Mouse (Mus musculus) forebrain, postnatal 0 days (tissue): ENCODE data around the gene Pllp. TPM values are rescaled to one million over a fixed set of nuclear protein-coding genes. Genes with fewer than 3 reads are reported as not detected.

Experiments used
- ATAC-seq: fragments of 200-750 bp; cut with Nextera tagmentation; 2 replicates; pipeline ENCODE4 v1.8.0; 2017; ENCODE audit warnings: mild to moderate bottlenecking, moderate library complexity
- DNase-seq: peaks from one replicate; pipeline ENCODE4 v3.0.0-alpha.2; 2015
- H3K27ac ChIP-seq: fragments of 300-500 bp; sonication (generic); 2 replicates; pipeline ENCODE4 v1.5.1; 2014; ENCODE audit warnings: low read depth, mild to moderate bottlenecking, antibody characterized with exemption, low read length, moderate library complexity, mixed read lengths
- H3K27me3 ChIP-seq: fragments of 300-500 bp; sonication (generic); 2 replicates; pipeline ENCODE4 v1.6.1; 2014; ENCODE audit warnings: mild to moderate bottlenecking, low read length, mixed read lengths; ENCODE audit not compliant: insufficient read depth
- H3K36me3 ChIP-seq: fragments of 300-500 bp; sonication (generic); 2 replicates; pipeline ENCODE4 v1.6.1; 2014; ENCODE audit warnings: mild to moderate bottlenecking, moderate library complexity; ENCODE audit not compliant: insufficient read depth
- H3K4me1 ChIP-seq: fragments of 300-500 bp; sonication (generic); 2 replicates; pipeline ENCODE4 v1.6.1; 2014; ENCODE audit warnings: antibody characterized with exemption; ENCODE audit not compliant: insufficient read depth
- H3K4me2 ChIP-seq: fragments of 300-500 bp; sonication (generic); 2 replicates; pipeline ENCODE4 v1.6.1; 2014; ENCODE audit warnings: low read depth, mild to moderate bottlenecking, moderate library complexity
- H3K4me3 ChIP-seq: fragments of 300-500 bp; sonication (generic); 2 replicates; pipeline ENCODE4 v1.5.1; 2014; ENCODE audit warnings: low read depth, low read length, mixed read lengths
- H3K9ac ChIP-seq: fragments of 300-500 bp; sonication (generic); 2 replicates; pipeline ENCODE4 v1.6.1; 2014; ENCODE audit warnings: mild to moderate bottlenecking
- H3K9me3 ChIP-seq: fragments of 300-500 bp; sonication (generic); 2 replicates; pipeline ENCODE4 v1.6.1; 2016; ENCODE audit warnings: low read length
- CTCF ChIP-seq: sonication (generic); IDR thresholded peaks from 2 replicates; pipeline ENCODE4 v1.5.1; 2016; ENCODE audit warnings: antibody characterized with exemption, control low read depth, low read depth
- WGBS: fragments of 180-500 bp; shearing (Covaris S2); extraction: QIAGEN DNeasy Blood & Tissue Kit; methylation state at CpG from one replicate; pipeline ENCODE4 v1.1.7; 2014; 5-methylcytosine and 5-hydroxymethylcytosine counted together
- polyA plus RNA-seq: library from polyadenylated mRNA; unstranded; fragments of >200 nt; fragmentation: Nextera tagmentation; extraction: Ambion mirVana; gene quantifications from 2 replicates; pipeline ENCODE4 v1.2.1, GENCODE M21; 2015
- total RNA-seq: library from RNA; depleted of rRNA; stranded (reverse); fragments of >200 nt; gene quantifications from 2 replicates; pipeline ENCODE4 v1.2.3, GENCODE M21; 2014; rRNA removed

The Pllp gene
- total RNA-seq (4.6 and 11.6 TPM in 2 replicates), polyA plus RNA-seq (6.8 and 8.6 TPM in 2 replicates)

DNA sequence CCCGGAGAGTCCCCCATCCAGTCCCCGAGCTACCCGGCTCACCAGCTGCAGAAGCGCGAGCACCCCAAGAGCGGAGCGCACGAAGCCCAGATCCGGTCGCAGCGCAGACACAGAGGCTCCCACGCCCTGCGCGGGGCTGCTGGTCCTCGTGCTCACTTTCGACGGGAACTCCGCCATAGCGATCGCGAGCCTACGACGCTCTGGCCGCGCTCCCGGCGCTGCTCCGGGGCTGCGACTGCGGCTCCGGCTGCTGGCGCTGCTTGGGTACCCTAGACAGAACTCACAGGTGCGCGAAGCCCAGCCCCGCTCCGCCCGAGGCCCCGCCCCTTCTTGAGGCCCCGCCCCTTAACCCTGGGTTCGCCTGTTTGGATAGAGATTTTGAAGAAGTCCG lies at the start of gene Pllp:
Pllp (minus strand) TSS at position 285 of the 391 bp plus-strand sequence.
- 2% methylated on average over 41 of the region's 41 CpGs for WGBS
- Histone ChIP-seq H3K4me2 (peak within 1 kb of the TSS; percentile 62), H3K27me3 (peaks cover 26% of the 10 kb centered on the region), H3K36me3 (no peaks in the 10 kb centered on the region), H3K27ac (no peak within 1 kb of the TSS), H3K4me3 (peak within 1 kb of the TSS; percentile 43), H3K4me1 (no peaks in the 10 kb centered on the region; the same call in 1 of the 2 replicates), H3K9me3 (no peaks in the 10 kb centered on the region), H3K9ac (peak within 1 kb of the TSS; percentile 39)
- TF ChIP-seq CTCF: no peak
- ATAC-seq: peak; percentile 72
- DNase-seq: peak; percentile 67

DNA sequence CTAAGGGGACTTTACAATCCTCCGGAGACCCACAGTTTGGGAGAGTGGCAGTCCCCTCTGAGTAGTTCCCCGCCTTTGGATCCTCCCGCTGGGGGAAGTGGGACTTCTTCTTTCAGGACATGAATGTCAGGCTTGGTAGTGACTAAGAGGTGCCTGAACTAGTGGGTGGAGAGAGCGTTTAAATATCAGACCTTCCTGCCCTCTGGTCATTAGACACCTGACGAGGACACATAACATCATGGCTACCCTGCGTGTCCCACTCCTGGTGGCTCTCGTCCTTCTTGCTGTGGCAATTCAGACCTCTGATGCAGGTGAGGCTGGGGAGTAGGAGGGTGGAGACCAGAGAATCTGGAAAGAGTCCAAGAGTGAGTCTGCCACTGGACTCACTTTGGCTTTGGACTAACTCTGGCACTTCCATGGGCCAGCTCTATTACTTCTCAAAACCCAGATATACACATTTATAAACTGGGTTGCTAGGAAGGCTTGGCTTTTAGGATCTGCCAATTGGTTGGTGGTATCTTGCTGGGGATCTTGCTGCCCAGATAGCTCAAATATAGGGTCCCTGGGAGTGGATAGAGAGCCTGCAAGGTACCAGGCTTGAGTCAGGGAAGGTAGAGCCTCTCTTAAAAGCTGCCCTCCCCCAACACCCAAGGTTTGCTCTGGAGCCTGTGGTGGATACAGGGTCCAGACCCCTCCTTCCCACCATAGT lies 49.6 kb upstream of the Pllp start, which contains the start of gene Ccl22:
Ccl22 (plus strand) TSS at position 115 of the 709 bp plus-strand sequence.
- no peak for ATAC-seq
- no peak for TF ChIP-seq CTCF
- WGBS: 89% methylated on average over 7 of the region's 7 CpGs

DNA sequence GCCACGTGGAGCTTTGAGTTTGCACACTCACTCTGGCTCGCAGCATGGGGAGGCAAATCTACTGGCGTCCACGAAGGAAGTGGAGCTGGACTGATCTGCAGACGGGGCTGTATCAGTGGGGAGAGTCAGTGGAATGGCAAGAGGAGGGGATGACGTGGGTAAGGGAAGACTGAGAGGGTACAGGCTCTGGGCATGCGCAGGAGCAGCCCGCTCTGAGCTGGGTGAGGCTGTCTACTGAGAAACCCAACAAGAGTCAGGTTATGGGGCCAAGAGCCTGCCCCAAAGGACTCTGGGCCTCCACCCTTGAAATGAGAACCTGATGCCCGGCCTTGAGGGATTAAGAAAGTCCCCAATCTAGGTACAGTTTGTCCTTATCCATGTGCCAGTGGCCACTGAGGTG lies 48.9 kb upstream of the Pllp start:
- no peak for ATAC-seq
- TF ChIP-seq CTCF: no peak
- WGBS: 82% methylated on average over 9 of the region's 9 CpGs
- H3K4me2 ChIP-seq: no peak overlapping the region
- no peak overlapping the region for H3K27ac ChIP-seq
- no peak for DNase-seq
- no peaks in the 10 kb centered on the region for H3K4me1 ChIP-seq
- no peaks in the 10 kb centered on the region for H3K36me3 ChIP-seq
- H3K4me3 ChIP-seq: no peak overlapping the region
- H3K9ac ChIP-seq: no peak overlapping the region
- no peaks in the 10 kb centered on the region for H3K27me3 ChIP-seq
- no peaks in the 10 kb centered on the region for H3K9me3 ChIP-seq

More for the DNA sequence above, 49.6 kb upstream of the Pllp start, which contains the start of gene Ccl22:
- Histone ChIP-seq H3K9ac (no peak within 1 kb of the TSS), H3K4me2 (no peak within 1 kb of the TSS), H3K27me3 (no peaks in the 10 kb centered on the region), H3K4me1 (no peaks in the 10 kb centered on the region), H3K4me3 (no peak within 1 kb of the TSS), H3K27ac (no peak within 1 kb of the TSS), H3K9me3 (no peaks in the 10 kb centered on the region), H3K36me3 (no peaks in the 10 kb centered on the region)
- DNase-seq: no peak

DNA sequence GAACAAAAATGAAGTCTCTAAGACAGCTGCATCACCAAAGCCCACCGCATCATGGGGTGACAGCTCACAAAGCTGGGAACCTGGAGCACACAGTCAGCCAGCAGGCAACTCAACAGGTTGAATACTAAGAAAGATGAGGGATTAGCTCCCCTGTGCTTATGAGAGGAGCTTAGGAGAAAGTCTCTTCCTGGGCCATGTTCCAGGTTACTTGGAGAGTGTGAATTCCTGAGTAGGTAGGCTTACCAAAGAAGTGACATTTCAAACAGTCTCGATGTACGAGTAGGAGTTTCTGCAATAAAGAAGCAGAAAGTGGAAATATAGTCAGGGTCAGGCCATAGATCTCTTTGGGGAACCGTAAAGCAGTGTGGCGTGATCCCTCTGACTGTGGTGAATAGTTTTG lies 48.4 kb upstream of the Pllp start:
- TF ChIP-seq CTCF: no peak
- no peak for DNase-seq
- no peak overlapping the region for H3K4me3 ChIP-seq
- no peak overlapping the region for H3K27ac ChIP-seq
- H3K27me3 ChIP-seq: no peaks in the 10 kb centered on the region
- no peaks in the 10 kb centered on the region for H3K36me3 ChIP-seq
- no peak overlapping the region for H3K9ac ChIP-seq
- H3K9me3 ChIP-seq: no peaks in the 10 kb centered on the region
- WGBS: 90% methylated on average over 5 of the region's 5 CpGs
- H3K4me2 ChIP-seq: no peak overlapping the region
- ATAC-seq: no peak
- no peaks in the 10 kb centered on the region for H3K4me1 ChIP-seq

DNA sequence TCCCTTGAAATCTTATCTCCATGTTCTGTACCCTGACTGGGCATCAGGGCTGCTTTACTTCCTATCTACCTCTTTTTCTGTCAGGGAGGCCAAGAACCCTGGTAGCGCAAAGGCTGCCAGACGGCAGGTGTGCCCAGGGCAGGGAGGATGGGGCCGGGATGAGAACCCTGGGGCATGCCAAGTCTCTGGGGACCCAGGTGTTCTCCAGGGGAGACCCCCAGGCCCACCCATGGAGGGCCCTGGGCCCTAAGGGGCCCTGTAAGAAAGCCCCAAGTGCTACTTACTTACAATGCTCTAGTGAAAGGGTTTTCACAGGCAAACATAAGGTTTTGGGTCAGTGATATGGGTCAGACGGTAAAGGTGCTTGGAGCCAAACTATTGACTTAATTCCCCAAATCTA lies 45.6 kb upstream of the Pllp start:
- Histone ChIP-seq H3K36me3 (no peaks in the 10 kb centered on the region), H3K27me3 (no peaks in the 10 kb centered on the region), H3K4me3 (no peak overlapping the region), H3K9ac (no peak overlapping the region), H3K4me1 (no peaks in the 10 kb centered on the region), H3K27ac (no peak overlapping the region), H3K9me3 (no peaks in the 10 kb centered on the region), H3K4me2 (no peak overlapping the region)
- ATAC-seq (no peak), DNase-seq (no peak)
- no peak for TF ChIP-seq CTCF
- 93% methylated on average over 4 of the region's 4 CpGs for WGBS

DNA sequence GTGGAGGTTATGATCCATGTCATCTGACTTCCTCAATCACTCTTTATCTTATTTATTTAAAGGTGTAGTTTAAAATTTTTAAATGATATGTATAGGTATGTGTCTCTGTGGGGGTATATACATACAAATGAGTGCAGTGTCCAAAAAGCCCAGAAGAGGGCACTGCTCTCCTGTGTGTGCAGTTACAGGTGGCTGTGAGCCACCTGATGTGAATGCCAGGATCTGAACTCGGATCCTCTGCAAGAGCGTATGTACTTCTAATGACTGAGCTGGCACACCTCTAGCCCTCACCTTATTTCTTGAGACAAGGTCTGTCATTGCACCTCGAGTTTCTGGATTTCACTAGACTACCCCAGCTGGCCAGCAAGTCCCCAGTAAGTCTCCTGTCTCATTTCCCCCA lies 44.5 kb upstream of the Pllp start:
- Histone ChIP-seq H3K4me2 (no peak overlapping the region), H3K27ac (no peak overlapping the region), H3K4me1 (no peaks in the 10 kb centered on the region), H3K36me3 (no peaks in the 10 kb centered on the region), H3K4me3 (no peak overlapping the region), H3K9ac (no peak overlapping the region), H3K9me3 (no peaks in the 10 kb centered on the region), H3K27me3 (no peaks in the 10 kb centered on the region)
- no peak for TF ChIP-seq CTCF
- ATAC-seq: no peak
- DNase-seq: no peak
- 88% methylated on average over 3 of the region's 3 CpGs for WGBS

DNA sequence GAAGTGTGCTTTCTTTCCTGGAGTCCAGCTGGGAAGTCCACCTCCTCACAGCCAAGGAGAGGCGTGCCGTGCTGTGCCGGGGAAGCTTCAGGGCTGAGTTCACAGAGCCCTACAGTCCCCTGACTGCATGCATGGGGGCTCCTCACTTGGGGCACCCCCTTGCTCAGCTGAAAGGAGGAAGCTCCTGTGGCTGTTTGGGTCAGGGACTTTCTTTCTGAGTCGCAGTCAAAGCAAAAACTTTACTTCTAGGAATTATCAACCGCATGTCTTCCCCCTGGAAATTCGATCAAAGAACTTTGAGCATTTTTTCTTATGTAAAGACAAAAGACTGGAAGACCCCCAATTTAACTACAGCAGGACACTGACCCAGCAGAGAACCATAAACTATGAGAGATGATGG lies 43.8 kb upstream of the Pllp start:
- Histone ChIP-seq H3K27ac (no peak overlapping the region), H3K9me3 (no peaks in the 10 kb centered on the region), H3K4me1 (no peaks in the 10 kb centered on the region), H3K4me2 (no peak overlapping the region), H3K4me3 (no peak overlapping the region), H3K9ac (no peak overlapping the region), H3K27me3 (no peaks in the 10 kb centered on the region), H3K36me3 (no peaks in the 10 kb centered on the region)
- no peak for TF ChIP-seq CTCF
- ATAC-seq (no peak), DNase-seq (no peak)
- WGBS: 74% methylated on average over 6 of the region's 6 CpGs
